Mouse (Mus musculus) c-Kit-positive CD71-negative TER-119-negative erythroid progenitor cells, embryonic 14.5 days (primary cell): ENCODE data around the gene Zfp961.
"Not testable (repeated sequence)": the region's sequence is repeated elsewhere in the genome, so short reads cannot be mapped to it uniquely, and the experiment has no call there.

Source experiments
- DNase-seq: peaks from one replicate; pipeline ENCODE4 v3.0.0-alpha.2; 2013; ENCODE audit warnings: low read depth

Gene Zfp961

DNA sequence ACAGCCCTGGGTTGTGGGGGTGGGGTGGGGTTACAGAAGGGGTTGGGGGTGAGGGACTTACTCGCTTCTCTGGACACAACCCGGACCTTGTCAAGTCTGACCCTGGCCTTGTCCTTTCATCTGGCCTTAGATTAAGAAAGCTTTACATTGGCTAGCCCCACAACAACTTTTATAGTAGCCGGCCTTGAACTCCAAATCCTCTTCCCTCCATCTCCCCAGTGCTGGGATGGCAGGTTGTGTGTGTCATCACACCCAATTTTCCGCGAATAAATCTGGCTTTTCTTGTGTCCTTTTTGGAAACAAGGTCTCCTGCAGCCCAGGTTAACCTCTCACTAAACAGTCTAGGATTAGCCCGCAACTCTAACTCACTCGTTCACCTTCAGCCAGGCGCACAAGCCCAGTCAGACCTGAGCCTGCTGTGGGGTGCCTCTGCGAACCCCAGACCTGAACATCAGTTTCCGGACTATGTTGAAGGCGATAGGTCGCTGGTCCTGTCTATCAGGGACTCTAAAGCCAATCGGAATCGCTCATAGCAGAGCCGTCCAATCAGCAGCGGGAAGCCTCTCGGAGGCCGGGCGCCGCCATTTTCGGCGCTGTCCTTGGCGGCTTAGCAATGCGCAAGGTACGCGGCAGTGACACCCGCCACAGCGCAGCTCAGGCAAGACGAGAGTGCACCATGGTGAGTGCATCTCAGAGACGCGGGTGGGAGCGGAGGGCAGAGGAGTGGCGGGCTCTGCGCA is at the start of gene Zfp961:
Gene Zfp961 (plus strand): TSS at position 557 of the 740 bp plus-strand sequence.
- peak; percentile 97 for DNase-seq

DNA sequence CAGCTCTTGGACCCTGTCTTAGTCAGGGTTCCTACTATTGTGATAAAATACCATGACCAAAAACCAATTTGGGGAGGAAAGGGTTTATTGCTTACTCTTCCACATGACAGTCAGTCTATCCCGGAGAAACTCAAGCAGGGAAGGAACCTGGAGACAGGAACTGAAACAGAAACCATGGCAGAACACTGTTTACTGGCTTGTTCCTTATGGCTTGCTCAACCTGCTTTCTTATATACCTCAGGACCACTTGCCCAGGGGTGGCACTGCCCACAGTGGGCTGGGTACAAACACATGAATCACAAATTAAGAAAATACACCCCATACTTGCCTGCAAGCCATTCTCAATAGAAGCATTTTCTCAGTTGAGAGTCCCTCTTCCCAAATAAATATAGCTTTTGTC is 47.8 kb upstream of the Zfp961 start:
- DNase-seq: not testable (repeated sequence)

DNA sequence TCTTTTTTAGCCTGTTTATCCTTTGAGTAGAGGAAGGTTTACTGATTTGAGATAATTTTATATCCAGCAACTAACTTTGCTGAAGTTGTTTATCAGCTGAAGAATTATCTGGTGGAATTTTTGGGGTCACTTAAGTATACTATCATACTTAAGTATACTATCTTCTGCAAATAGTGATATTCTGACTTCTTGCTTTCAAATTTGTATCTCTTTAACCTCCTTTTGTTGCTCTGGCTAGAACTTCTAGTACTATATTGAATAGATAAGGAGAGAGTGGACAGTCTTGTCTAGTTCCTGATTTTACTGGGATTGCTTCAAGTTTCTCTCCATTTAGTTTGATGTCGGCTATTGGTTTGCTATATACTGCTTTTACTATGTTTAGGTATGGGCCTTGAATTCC is 44.0 kb upstream of the Zfp961 start:
- DNase-seq: no peak

DNA sequence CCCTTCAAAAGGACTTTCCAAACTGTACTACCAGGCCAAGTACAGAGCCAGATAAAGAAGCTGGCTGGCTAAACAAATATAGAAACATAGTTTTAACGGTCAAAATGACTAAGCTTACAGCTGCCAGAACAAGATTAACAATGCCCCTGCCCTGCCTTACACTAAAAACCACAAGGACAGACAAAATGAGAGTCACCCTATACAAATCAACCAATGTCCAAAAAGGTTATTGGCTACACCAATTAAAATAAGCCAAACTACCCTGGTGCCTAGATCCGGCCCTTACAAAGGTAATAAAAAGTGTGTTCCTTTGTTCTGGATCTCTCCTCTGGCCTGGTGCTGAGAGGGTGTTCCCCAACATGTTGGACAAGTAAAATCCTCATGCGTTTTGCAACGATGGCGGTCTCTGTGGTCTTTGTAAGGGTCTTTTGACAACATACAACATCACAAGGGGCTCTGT is 43.0 kb upstream of the Zfp961 start:
- DNase-seq: no peak

DNA sequence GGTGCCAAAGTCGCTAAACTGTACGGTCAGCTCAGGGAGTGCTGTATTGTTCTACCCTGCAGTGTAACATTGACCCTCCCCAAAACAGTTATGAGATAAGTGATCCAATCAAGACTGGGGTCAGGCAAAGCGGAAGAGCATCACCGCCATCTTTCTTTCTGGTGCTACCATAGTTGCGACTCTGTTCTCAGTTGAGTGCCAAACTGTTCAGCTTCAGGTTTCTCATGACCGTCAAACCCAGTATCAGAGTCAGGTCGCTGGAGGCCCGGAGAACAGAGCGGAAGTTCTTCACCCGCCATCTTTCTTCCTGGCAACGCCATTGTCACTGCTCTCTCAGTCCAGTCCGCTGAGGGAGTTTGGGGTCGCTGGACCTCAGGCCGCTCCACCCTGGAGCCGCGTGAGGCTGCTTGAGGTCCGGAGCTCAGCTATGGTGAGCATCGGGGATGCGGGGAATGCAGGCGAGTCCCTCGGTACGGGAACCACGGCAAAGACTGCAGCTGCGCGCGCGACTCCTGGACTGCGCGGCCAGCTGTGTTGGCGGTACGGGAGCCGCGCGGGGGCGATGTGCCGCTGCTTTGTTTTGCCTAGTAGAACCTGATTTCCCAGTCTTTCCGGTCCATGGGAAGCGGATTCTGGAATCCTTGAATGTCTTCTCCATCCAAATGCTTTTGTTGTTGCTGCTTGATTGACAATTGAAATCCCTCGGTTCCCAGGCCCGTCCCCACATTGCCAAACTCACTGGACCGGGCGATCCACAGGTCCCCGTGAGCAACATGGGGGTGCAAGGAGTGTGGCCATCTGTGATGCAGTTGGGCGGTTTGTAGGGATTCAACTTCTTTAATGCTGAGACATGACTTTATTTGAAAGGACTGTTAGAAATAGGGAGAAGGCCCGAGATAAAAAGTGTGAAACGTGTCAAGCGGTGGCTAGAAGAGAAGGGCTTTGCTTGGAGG is 42.3 kb upstream of the Zfp961 start, which contains the start of the genes Zfp882 and Zfp617:
Gene Zfp882 (plus strand): TSS at position 300 of the 953 bp plus-strand sequence.
Gene Zfp617 (plus strand): TSS at position 327 of the 953 bp plus-strand sequence.
- peak; percentile 58 for DNase-seq

DNA sequence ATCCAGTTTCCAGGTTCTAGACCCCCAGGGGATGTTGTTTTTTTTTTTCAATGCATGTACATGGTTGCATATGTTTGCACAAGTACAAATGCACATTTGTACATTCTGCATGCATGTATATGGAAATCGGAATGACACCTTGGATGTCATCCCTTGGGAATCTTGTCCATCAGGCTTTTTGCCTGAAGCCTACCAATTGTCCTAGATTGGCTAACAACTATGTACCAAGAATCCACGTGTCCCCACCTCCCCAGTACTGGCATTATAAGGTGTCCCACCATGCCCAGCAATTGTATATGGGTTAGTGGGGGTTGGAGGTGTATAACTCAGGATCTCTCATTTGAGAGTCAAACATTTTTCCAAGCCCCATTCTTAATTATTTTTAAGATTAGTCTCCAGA is 38.6 kb upstream of the Zfp961 start:
- no peak for DNase-seq

DNA sequence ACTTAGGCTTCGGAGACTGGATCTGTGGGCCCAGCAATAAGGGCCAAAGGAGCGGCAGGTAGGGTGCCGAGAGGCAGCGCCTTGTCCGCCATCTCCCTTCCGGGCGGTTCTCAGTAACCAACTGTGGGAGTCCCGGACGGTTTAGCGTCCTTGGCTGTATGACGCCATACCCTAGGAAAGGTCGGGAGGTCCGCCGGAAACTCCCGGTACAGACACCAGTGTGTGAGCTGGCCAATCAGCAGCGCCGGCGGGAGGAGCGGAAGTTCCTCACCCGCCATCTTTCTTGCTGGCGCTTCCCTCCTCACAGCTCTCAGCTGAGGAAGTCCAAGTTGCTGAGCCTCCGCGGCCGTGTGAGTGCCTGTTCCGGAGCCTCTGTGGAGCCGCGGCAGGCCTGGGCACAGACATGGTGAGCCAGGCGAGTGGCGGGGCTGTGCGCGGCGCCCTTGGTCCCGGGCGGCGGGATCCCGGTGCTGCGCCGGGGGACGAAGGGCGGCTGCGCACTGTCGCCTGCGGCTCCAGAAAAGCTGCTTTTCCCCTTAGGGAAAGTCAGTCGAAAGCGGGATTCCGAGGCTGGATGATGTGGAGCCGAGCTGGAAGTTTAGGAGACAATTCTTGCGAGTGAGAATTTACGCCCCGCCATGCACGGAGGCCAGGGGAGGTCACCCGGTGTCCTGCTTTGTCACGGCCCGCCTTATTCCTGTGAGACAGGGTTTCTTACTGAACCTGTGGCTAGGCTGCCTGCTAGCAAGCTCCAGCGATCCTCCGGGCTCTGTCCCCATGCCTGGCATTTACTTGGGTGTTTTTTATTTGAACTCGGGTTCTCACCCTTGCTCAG is 28.1 kb upstream of the Zfp961 start:
- peak; percentile 86 for DNase-seq

DNA sequence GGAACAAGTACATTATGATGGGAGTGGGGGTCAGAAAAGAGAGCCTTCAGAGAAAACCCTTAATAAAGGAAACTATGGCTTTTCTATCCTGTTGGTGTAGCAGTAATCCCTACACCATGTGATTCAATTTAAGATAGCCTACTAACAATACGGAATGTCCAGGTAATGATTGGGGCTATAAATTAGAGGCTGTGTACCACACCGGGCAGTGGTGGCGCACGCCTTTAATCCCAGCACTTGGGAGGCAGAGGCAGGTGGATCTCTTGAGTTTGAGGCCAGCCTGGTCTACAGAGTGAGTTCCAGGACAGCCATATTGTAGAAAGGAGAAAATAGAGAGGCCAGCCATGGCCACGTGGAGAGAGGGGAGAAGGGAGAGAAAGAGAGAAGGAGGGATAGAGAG is 25.0 kb upstream of the Zfp961 start:
- DNase-seq: no peak

DNA sequence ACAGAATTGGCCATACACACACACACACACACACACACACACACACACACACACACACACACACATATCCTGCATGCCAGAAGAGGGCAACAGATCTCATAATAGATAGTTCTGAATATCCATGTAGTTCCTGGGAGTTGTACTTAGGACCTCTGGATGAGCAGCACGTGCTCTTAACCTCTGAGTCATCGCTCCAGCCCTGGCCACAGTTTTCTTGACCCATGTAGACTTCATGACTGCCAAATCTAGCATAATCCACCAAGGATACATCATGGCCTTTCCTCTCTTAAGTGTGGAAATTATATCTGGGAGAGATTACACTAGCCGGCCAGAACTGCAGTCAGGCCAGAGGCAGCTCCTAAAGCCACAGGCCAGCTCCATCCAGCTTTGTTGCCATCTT is 24.3 kb upstream of the Zfp961 start:
- DNase-seq: no peak

DNA sequence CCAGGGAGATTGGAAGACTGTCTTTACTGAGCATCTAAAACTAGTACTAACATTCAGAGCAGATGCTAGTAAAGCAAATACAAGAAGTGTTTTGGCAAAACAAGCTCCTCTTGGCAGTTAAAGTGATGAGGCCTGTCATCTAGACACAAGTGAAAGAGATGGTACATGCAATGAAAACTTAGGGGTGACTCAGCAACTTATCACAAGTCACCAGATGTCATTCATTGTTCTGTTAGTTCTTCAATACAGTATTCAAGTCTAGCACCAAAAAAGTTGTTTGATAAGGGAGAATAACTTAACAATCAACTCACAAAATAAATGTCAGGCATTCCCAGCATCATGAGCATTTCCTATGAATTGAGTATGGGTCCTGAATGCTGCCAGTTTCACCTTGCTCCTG is 23.1 kb upstream of the Zfp961 start:
- DNase-seq: no peak

DNA sequence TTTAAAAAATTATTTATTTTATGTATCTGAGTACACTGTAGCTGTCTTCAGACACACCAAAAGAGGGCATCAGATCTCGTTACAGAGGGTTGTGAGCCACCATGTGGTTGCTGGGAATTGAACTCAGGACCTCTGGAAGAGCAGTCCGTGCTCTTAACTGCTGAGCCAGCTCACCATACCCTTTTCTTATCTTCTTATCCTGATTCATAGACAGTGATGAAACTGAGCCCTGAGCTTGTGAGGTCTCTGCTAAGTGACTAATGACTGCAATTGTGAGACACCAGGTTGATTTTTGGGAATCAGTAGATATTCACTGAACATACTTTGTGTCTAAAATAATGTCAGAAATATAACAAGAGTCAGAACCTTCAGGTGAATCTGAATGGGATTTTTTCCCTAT is 12.8 kb upstream of the Zfp961 start:
- DNase-seq: not testable (repeated sequence)

DNA sequence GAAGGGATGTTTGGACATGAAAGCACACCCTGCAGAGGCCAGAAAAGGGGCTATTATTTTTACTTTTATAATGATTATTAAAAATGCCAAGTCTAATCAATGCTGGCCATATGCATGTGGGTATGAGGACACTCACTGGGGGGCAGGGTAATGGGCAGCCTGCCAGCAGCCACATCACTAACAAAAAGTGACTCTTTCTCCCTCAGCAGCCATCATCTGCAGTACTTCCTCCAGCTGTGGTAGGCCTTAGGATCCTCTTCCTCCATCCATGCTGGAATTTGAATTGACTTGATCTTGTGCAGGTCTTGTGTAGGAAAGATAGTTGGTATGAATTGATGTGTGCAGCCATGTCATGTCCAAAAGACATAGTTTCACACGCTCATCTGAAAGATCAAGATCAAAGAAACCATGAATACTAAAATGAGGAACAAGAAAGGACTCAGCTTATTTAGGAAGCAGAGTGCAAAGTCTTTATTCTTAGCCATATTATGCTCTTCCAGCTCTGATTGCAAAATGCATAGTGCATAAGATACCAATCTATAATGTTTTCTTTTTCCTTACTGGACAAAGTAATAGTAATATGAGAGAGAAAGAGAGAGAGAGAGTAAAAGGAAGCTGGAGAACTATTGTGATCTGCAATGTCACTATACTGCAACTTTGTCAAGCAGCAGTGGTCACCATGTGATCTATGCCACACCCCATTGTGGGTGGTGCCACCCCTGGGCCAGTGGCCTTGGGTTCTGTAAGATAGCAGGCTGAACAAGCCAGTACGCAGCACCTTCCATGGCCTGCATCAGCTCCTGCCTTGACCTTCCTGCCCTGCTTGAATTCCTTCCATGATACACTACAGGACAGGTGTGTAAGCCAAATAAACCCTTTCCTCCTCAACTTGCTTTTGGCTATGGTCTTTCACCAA is 10.3 kb upstream of the Zfp961 start:
- DNase-seq: no peak

DNA sequence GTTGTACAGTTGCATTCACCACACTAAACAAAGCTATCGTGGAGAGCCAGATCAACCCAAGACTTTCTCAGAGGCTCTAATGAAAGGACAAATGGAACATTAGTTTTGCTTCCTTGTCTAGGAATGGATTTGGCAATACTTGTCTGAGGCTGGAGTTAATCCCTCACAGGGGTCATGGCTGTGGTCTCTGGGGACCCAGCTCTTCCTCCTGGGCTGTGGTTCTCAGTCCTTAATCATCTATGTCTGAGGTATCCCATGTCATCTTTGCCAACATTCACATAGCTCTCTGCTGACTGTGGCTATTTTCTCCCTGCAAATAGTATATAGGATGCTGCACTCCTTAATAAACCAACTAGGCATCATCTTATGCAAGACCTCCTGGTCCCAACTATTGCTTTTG is 9.1 kb upstream of the Zfp961 start:
- no peak for DNase-seq

DNA sequence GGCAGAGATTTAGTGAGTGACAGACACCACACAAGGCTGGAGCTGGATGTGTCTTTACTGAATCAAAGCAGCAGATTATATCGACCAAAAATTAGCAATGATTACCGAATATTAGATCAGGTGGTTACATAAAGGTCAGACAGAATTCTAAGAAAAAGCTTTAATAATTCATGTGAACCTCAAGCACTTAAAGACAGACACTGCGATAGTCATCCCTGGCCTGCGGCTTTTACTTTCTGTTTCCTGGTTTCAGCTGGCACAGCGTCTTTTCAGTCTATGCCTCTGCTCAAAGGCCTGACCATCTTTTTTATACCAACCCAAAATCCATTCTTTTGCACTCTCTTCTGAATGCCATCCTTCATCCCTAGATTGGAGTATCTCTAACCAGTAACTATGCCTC is 2.2 kb upstream of the Zfp961 start:
- DNase-seq: no peak

DNA sequence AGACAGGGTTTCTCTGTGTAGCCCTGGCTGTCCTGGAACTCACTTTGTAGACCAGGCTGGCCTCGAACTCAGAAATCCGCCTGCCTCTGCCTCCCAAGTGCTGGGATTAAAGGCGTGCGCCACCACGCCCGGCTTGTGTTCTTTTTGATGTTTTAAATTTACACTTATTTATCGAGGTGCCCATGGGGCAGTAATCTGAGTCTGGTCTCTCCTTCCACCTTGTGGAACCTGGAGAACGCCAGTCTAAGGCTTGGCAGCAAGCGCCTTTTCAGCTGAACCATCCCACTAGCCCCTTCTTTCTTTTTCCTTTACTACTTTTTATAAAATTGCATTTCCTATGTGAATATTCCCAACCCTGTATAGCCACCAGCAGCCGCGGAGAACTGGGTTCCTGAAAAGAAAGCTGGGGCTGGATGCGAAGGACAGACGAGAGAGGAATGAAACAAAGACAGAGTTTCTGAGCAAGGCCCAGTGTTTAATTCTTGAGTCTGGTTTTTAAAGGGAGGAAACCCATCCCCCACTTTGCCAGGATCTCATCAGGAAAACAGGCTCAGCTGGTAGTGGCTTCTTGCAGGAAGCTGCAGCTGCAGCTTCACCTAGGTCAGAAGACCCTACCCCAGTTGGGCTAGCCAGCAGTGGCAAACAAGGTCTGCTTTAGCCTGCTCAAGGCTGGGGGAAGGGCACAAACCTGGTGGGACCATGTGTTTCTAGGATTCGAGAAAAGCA is 761 bp downstream of the Zfp961 start:
- no peak for DNase-seq

DNA sequence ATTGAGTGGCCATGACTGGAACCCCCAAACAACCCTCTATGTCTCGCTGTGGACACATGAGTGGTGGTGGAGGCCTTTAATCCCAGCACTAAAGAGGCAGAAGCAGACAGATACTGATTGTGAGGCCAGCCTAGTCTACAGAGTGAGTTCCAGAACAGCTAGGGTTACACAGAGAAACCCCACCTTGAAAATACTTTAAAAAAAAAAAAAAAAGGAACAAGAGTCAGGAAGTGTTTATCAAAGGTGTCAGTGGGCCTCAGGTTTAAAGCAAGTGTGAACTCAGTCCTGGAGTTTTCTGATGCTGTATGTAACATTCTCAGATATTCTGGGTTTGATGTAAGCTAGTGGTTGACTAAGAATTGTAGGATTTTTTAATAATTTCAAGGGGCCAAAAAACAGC is 1.7 kb downstream of the Zfp961 start:
- no peak for DNase-seq

DNA sequence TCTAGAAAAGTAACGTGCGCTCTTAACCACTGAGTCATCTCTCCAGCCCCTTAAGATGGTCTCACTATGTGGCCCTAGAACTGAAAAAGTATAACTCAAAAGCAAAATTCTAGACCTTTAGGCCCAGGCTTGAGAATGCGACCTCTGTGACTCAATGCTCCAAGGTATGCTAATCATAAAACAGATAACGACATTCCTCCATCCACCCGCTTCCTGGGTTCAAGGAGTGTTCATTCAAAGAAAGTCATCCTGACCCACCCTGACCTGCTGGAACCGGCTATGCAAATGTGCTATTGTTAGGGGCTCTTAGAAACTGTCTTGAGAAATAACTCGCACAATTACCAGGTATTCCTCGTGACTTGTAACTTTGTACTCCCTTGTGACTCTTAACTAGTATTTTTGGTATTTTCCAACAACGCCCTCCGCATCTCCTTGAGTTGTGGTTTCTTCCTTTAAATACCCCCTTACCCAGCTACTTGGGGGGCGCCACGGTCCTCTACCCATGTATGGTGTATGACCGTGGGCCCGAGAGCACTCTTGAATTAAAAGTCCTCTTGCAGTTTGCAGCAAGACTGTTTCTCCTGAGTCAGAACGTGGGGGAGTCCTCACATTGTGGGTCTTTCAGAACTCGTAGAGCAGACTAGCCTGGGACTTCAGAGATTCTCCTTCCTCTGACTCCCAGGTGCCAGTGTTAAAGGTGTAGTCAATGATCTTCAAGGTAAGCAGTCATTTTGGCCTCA is 2.3 kb downstream of the Zfp961 start:
- not testable (repeated sequence) for DNase-seq

DNA sequence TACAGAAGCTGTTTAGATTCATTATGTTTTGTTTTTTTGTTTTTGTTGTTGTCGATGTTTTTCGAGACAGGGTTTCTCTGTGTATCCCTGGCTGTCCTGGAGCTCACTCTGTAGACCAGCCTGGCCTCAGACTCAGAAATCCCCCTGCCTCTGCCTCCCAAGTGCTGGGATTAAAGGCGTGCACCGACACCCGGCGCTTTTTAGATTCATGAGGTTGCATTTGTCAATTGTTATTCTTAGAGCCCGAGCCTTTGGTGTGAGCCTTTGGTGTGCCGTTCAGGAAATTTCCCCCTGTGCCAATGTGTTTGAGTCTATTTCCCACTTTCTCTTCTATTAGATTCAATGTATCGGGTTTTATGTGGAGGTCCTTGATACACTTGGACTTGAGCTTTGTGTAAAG is 3.8 kb downstream of the Zfp961 start:
- DNase-seq: no peak

DNA sequence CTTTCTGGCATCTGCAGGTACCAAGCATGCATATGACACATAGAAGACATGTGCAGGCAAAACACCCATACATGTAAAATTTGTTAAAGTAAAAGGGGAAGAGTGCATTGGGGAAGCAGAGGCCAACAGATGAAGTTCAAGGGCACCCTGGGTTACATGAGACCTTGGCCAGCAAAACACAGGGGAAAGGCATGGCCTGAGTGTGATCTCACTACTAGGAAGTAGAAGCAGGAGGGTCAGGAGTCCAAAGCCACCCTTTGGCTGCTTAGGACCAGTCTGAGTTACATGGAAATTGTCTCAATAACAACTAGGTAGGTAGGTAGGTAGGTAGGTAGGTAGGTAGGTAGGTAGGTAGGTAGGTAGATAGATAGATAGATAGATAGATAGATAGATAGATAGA is 9.6 kb downstream of the Zfp961 start:
- DNase-seq: no peak

DNA sequence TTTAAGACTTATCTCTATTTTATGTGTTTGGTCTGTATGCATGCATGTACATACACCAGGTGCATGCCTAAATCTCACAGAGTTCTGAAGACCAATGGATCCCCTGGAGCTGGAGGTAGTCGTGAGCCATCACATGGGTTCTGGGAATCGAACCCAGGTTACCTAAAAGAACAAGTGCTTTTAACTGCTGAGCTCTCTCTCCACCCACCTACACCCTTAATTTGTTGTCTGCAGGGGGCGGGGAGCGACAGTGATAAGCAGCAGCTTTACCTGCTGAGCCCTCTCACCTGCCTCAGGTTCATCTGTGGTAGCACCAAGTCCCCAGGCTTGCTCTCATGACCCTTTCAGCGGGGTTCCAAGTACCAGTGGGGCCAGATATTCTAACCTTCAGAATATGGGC is 11.0 kb downstream of the Zfp961 start:
- DNase-seq: no peak
